Mouse (Mus musculus) myocyte (in vitro differentiated cells): ENCODE measurements around the gene Cela3a.
A peak's percentile ranks its signal among the peaks of the same experiment; 100 is the strongest.

Experiments used
- E2F4 ChIP-seq: IDR thresholded peaks from one replicate; pipeline ENCODE4 v1.6.1; 2011; ENCODE audit warnings: mild to moderate bottlenecking, control low read depth, moderate library complexity; ENCODE audit not compliant: insufficient read depth
- MAX ChIP-seq: IDR thresholded peaks from one replicate; pipeline ENCODE4 v1.6.1; 2011; ENCODE audit warnings: low read depth, mild to moderate bottlenecking, control low read depth
- POLR2A ChIP-seq: IDR thresholded peaks from one replicate; pipeline ENCODE4 v1.6.1; 2011; ENCODE audit warnings: low read depth, mild to moderate bottlenecking, control low read depth, moderate library complexity; ENCODE audit not compliant: insufficient read length
- USF1 ChIP-seq: IDR thresholded peaks from one replicate; pipeline ENCODE4 v1.6.1; 2011; ENCODE audit warnings: low read depth, mild to moderate bottlenecking, control low read depth, moderate library complexity

GRCm38 (mm10) chr4:137448197-137448596, 38.6 kb upstream of the Cela3a start:
- TF ChIP-seq POLR2A (peak; percentile 43), MAX (no peak), E2F4 (no peak), USF1 (no peak)
